Mouse (Mus musculus): ENCODE measurements around the gene C2cd4a. TPM values are rescaled to one million over a fixed set of nuclear protein-coding genes. Genes with fewer than 3 reads are reported as not detected.

The C2cd4a gene
- polyA plus RNA-seq, 1 experiment from 2014 or later, result 0.61 TPM

DNA sequence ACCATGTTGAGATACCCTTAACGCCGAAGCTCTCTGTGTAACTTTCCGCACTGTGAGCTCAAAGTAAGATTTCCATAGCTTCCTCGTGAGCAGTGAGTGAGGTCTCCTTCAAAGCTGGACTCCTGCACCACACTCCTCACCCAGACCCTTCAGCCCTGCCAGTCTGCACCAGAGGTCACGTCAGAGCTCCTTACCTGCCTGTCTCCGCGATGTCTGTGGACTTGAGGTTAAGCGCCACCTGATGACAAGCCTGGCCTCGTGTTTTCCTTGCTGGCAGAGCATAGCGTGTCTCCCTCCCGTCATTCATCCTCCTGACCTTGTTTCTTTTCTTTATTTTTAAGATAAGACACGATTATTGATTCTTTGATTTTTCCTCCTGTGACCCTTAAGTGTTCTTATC is 17.3 kb upstream of the C2cd4a start:
- no peak overlapping the region for H3K9ac ChIP-seq (ENCODE audit: low read depth, low read length)
- no peak overlapping the region for H3K4me3 ChIP-seq (replicated peaks; ENCODE audit: low read depth, low read length)
- H3K4me2 ChIP-seq (ENCODE audit: low read length), result no peak overlapping the region
- DNase-seq (ENCODE audit: low spot score) (no peak), ATAC-seq (replicated peaks; ENCODE audit: low FRiP score, low read depth) (no peak)
- 84% methylated on average over 12 of the region's 12 CpGs for WGBS
- no peaks in the 10 kb centered on the region for H3K4me1 ChIP-seq (replicated peaks; ENCODE audit: insufficient read depth, low read length)
- H3K27me3 ChIP-seq (ENCODE audit: insufficient read depth, low read length), result no peaks in the 10 kb centered on the region
- no peaks in the 10 kb centered on the region for H3K36me3 ChIP-seq (ENCODE audit: insufficient read depth, low read length)
- TF ChIP-seq CTCF (IDR thresholded peaks at IDR 0.05; ENCODE audit: low read depth), result no peak
- H3K27ac ChIP-seq, result no peak overlapping the region
- H3K9me3 ChIP-seq (replicated peaks; ENCODE audit: low read length), result no peaks in the 10 kb centered on the region

DNA sequence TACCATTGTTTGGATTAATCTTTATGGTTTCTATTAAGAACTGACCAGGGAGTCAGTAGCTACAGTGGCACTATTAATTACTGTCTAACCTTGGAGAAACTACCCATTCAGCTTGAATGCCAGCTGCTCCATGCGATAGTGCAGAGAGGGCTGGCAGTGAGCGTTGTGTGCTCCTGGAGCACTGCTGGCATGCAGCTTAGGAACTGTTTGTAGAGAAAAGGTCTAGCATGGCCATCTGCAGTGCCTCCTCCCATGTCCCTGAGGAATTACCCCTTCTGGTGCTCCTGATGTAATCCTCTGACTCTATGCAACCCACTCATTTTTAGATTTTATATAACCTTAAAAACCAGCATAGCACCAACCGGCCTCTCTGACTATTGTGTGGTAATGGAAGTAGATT is 15.5 kb upstream of the C2cd4a start:
- no peaks in the 10 kb centered on the region for H3K36me3 ChIP-seq (ENCODE audit: insufficient read depth, low read length)
- no peak overlapping the region for H3K4me2 ChIP-seq (ENCODE audit: low read length)
- no peak for DNase-seq (ENCODE audit: low spot score)
- 86% methylated on average over 3 of the region's 3 CpGs for whole genome bisulfite sequencing
- H3K27me3 ChIP-seq (ENCODE audit: insufficient read depth, low read length), result no peaks in the 10 kb centered on the region
- H3K9ac ChIP-seq (ENCODE audit: low read depth, low read length), result no peak overlapping the region
- H3K4me1 ChIP-seq (replicated peaks; ENCODE audit: insufficient read depth, low read length), result no peaks in the 10 kb centered on the region
- no peak for ATAC-seq (replicated peaks; ENCODE audit: low FRiP score, low read depth)
- H3K27ac ChIP-seq, result no peak overlapping the region
- TF ChIP-seq CTCF (IDR thresholded peaks at IDR 0.05; ENCODE audit: low read depth), result no peak
- no peaks in the 10 kb centered on the region for H3K9me3 ChIP-seq (replicated peaks; ENCODE audit: low read length)
- no peak overlapping the region for H3K4me3 ChIP-seq (replicated peaks; ENCODE audit: low read depth, low read length)

DNA sequence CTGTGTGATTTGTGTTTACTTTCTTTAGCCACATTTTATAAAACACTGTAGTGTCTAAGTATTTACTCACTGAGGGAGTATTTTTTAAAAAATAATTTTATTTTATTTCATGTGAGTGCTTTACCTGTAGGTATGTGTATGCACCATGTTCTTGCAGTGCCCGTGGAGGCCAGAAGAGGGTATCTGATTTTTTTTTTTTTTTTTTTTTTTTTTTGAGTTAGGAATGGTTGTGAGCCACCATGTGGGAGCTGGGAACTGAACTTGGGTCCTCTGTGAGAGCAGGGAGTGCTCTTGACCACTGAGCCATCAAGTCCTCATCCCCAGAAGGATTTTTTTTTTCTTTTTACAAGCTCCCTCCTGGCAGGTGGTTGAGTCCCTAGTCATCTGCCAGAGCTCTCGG is 14.0 kb upstream of the C2cd4a start:
- Histone ChIP-seq H3K36me3 (ENCODE audit: insufficient read depth, low read length) (no peaks in the 10 kb centered on the region), H3K9me3 (replicated peaks; ENCODE audit: low read length) (no peaks in the 10 kb centered on the region), H3K27me3 (ENCODE audit: insufficient read depth, low read length) (no peaks in the 10 kb centered on the region), H3K9ac (ENCODE audit: low read depth, low read length) (no peak overlapping the region), H3K27ac (no peak overlapping the region), H3K4me1 (replicated peaks; ENCODE audit: insufficient read depth, low read length) (no peaks in the 10 kb centered on the region), H3K4me2 (ENCODE audit: low read length) (no peak overlapping the region), H3K4me3 (replicated peaks; ENCODE audit: low read depth, low read length) (no peak overlapping the region)
- TF ChIP-seq CTCF (IDR thresholded peaks at IDR 0.05; ENCODE audit: low read depth), result no peak
- no peak for DNase-seq (ENCODE audit: low spot score)
- WGBS, result 84% methylated on average over 2 of the region's 2 CpGs
- no peak for ATAC-seq (replicated peaks; ENCODE audit: low FRiP score, low read depth)

DNA sequence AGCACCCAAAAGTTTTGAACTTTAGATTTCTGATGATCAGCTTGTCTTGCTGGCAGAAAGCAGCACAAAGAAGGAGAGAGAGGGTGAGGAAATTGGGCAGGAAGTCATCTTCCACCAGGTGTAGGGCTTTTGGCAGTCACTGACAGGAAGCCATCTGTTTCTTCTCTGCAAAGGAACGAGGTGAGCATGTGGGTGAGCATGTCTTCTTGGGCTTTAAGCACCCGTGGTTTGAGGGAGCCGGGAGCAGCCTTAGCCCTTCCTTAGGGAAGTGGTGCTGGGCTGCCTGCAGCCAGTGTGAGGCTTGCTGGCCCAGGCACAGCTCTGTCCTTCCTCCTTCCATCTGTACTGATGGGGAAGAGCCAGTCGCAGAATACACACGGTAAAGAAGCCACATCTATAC is 13.5 kb upstream of the C2cd4a start:
- H3K27me3 ChIP-seq (ENCODE audit: insufficient read depth, low read length), result no peaks in the 10 kb centered on the region
- no peak for DNase-seq (ENCODE audit: low spot score)
- TF ChIP-seq CTCF (IDR thresholded peaks at IDR 0.05; ENCODE audit: low read depth), result no peak
- no peaks in the 10 kb centered on the region for H3K36me3 ChIP-seq (ENCODE audit: insufficient read depth, low read length)
- H3K4me1 ChIP-seq (replicated peaks; ENCODE audit: insufficient read depth, low read length), result peaks cover 3% of the 10 kb centered on the region
- WGBS, result 63% methylated on average over 5 of the region's 5 CpGs
- no peak for ATAC-seq (replicated peaks; ENCODE audit: low FRiP score, low read depth)
- no peak overlapping the region for H3K27ac ChIP-seq
- no peaks in the 10 kb centered on the region for H3K9me3 ChIP-seq (replicated peaks; ENCODE audit: low read length)
- H3K9ac ChIP-seq (ENCODE audit: low read depth, low read length), result no peak overlapping the region
- no peak overlapping the region for H3K4me3 ChIP-seq (replicated peaks; ENCODE audit: low read depth, low read length)
- H3K4me2 ChIP-seq (ENCODE audit: low read length), result no peak overlapping the region

DNA sequence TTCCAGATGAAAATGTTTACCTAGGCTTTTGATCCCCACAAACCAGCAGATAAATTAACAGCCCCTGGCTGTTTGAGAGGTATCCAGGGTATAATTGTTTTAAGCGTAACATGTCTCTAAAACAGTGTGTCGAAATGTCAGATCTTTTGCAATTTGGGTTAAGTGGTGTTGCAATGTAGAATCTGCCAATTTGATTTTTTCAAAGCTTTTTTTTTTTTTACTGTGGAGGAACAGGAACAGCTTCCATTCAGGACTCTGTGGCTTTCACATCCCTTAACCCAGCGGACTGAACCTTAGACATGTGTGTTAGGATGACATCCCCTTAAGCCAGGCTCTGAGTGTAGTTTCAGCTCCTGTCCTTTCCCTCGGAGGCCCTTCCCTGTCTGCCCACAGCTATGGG is 12.9 kb upstream of the C2cd4a start:
- DNase-seq (ENCODE audit: low spot score) (no peak), ATAC-seq (replicated peaks; ENCODE audit: low FRiP score, low read depth) (no peak)
- Histone ChIP-seq H3K4me1 (replicated peaks; ENCODE audit: insufficient read depth, low read length) (peaks cover 3% of the 10 kb centered on the region), H3K4me3 (replicated peaks; ENCODE audit: low read depth, low read length) (no peak overlapping the region), H3K4me2 (ENCODE audit: low read length) (no peak overlapping the region), H3K9ac (ENCODE audit: low read depth, low read length) (no peak overlapping the region), H3K36me3 (ENCODE audit: insufficient read depth, low read length) (no peaks in the 10 kb centered on the region), H3K9me3 (replicated peaks; ENCODE audit: low read length) (no peaks in the 10 kb centered on the region), H3K27me3 (ENCODE audit: insufficient read depth, low read length) (no peaks in the 10 kb centered on the region), H3K27ac (no peak overlapping the region)
- WGBS, result 73% methylated on average over 4 of the region's 4 CpGs
- no peak for TF ChIP-seq CTCF (IDR thresholded peaks at IDR 0.05; ENCODE audit: low read depth)

DNA sequence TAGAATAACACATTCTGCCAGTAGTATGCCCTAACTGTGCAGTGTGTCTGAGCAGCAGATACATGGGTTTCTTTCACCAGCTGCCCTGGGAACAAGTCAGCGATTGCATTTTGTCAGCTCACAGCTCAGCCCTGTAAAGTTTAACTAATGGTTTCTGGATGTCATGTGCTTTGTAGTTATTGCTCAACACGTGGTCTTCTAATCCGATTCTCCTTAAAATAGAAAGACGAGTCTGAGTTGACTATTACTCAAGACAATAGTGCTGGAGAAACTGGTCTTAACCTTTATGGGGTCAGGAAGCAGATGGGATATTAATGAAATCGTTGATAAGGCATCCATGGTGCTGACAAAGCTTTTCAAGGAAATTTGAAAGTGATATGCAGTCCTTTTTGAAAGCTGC is 10.7 kb upstream of the C2cd4a start:
- WGBS, result 49% methylated on average over 5 of the region's 5 CpGs
- no peak for ATAC-seq (replicated peaks; ENCODE audit: low FRiP score, low read depth)
- DNase-seq (ENCODE audit: low spot score), result peak; percentile 56
- Histone ChIP-seq H3K27ac (no peak overlapping the region), H3K9me3 (replicated peaks; ENCODE audit: low read length) (no peaks in the 10 kb centered on the region), H3K4me3 (replicated peaks; ENCODE audit: low read depth, low read length) (no peak overlapping the region), H3K27me3 (ENCODE audit: insufficient read depth, low read length) (no peaks in the 10 kb centered on the region), H3K36me3 (ENCODE audit: insufficient read depth, low read length) (no peaks in the 10 kb centered on the region), H3K4me1 (replicated peaks; ENCODE audit: insufficient read depth, low read length) (peaks cover 3% of the 10 kb centered on the region), H3K4me2 (ENCODE audit: low read length) (no peak overlapping the region), H3K9ac (ENCODE audit: low read depth, low read length) (no peak overlapping the region)
- TF ChIP-seq CTCF (IDR thresholded peaks at IDR 0.05; ENCODE audit: low read depth), result no peak
